Mouse (Mus musculus) left cerebral cortex, adult 18-20 months (tissue): Measurements from ENCODE around the gene Cyth2. TPM values are rescaled to one million over a fixed set of nuclear protein-coding genes. Genes with fewer than 3 reads are reported as not detected.

Experiments used
- DNase-seq, 2 experiments: peaks; one replicate each; pipeline ENCODE4 v3.0.0; 2021 to 2022; ENCODE audit warnings: low spot score in 2 of 2, mixed read lengths in 1 of 2
- total RNA-seq, 2 experiments: library from RNA; stranded (reverse); gene quantifications; 2 replicates each; pipeline ENCODE4 v1.2.3; 2021

The Cyth2 gene
- total RNA-seq, 2 experiments from 2014 or later, result 191 to 210 TPM

DNA sequence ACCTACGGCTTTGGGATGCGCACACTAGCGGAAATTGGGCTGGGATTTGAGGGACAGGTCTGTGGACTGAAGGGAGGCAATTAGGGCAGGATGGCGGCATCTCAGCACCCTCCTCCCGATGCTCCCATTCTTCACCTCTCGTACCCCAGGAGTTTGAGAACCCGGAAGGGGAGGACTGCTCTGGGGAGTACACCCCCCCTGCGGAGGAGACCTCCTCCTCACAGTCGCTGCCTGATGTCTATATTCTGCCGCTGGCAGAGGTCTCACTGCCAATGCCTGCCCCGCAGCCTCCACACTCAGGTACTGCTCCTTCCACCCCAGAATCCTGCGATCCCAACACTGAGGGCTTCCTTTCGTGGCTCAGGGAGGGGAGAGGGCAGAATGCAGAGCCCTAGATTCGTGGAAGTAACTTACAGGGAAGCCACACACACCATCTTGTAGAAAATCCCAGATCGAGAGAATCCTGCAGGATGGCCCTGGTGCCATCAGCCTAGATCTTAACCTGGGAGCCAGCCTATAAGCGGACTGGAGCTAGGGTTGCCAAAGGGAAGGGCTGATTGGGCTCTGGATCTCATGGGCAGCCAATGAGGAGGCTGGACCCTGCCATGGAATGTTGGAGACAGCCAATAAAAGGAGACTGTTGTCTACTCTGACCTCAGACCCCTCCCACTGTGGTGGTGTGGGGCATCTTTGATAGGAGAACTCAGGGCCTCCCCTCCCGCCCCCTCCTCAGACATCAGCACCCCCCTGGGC lies 27.5 kb downstream of the Cyth2 start:
- DNase-seq, result peak in 1 of 2 experiments; percentile 53

GRCm38 (mm10) chr7:45786136-45786578 lies 28.2 kb downstream of the Cyth2 start:
- peak in 1 of 2 experiments; percentile 27 for DNase-seq

DNA sequence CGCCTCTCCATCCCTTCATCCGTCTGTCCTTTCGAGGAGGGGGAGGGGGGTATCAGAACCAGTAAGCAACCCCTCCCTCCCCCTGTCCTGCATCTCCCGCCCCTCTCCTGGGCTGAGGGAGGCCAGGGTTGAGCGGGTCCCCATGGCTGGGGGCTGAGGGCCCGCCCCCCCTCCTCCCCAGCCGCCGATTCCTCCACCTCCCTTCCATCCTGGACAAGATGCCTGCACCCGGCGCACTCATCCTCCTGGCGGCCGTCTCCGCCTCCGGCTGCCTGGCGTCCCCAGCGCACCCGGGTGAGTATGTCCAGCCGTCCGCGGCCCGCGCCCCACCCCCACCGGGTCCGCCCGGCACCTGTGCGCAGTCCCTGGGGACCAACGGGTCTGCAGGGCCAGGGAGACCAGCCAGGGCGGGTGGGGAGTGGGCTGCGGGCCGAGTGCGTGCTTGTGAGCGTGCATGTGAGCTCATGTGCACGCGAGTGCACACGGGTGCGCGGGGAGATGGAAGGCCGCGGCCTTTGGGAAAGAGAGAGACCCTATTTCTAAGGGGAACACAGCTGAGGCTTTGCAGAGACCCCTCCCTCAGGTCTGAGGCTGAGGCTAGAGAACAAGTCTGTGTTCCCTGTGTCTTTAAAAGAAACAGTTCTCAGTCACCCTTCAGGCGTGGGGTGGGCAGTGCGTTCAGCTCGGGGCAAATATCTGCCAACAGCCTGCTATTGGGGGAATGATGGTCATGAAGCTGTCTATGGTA lies 28.8 kb downstream of the Cyth2 start:
- DNase-seq, result peak; percentile 40 to 62

GRCm38 (mm10) chr7:45784524-45785372 lies 29.6 kb downstream of the Cyth2 start, which contains the start of gene Sult2b1:
TSS of gene Sult2b1 (minus strand) at chr7:45784669.
- peak; percentile 93 to 94 for DNase-seq

- peak; percentile 74 to 87 for DNase-seq
Measured at GRCm38 (mm10) chr7:45783511-45784091, 30.8 kb downstream of the Cyth2 start, which contains the start of gene Lmtk3. TSS of gene Lmtk3 (plus strand) at chr7:45783738.

GRCm38 (mm10) chr7:45782271-45782670 lies 32.1 kb downstream of the Cyth2 start:
- DNase-seq, result no peak

DNA sequence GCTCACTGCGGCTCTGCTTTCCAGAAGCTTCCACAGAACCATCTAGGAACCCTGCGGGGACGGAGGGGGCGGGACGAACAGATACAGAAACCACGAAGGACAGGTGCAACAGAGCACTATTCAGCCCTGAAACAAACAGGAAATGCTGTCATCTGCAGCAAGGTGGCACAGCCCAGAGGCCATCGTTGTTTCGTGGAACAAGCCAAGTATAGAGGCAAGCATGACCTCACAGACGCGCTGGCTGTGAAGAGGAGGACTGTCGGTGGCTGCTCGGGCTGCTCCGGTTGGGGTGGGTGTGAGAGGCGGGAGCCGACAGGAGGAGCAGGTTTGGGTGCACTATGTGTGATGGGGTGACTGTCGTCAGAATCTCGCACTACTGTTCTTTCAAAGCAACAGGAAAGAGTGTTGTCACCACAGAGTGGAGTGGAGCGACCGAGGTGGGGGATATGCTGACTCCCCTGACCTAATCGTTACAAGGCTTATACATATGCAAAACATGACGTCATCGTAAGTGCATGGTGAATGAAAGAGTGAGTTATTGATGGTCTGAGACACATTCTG lies 35.2 kb downstream of the Cyth2 start:
- DNase-seq, result no peak

DNA sequence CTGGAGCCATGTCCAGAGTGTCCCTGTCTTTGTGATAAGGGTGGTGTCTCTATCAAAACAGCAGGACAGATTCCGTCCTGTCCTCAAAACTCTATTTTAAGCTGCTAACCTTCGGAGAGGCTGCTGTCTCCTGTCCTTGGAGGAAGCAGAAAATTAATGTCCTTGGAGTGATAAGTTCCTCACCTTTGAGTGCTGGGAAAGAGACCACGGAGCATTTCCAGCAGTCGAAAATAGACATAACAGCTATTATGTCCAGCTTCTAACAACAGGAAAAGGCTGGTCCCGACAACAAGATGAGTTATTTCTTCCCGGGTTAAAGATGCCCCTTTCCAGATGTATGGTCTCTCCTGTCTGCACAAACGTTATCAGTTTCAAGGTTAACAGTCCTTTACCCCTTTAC lies 39.1 kb downstream of the Cyth2 start:
- no peak for DNase-seq

GRCm38 (mm10) chr7:45771101-45771500 lies 43.3 kb downstream of the Cyth2 start:
- DNase-seq, result no peak

- no peak for DNase-seq
Measured at GRCm38 (mm10) chr7:45770427-45771082, 43.8 kb downstream of the Cyth2 start.

GRCm38 (mm10) chr7:45767500-45767899 lies 46.9 kb downstream of the Cyth2 start:
- no peak for DNase-seq

DNA sequence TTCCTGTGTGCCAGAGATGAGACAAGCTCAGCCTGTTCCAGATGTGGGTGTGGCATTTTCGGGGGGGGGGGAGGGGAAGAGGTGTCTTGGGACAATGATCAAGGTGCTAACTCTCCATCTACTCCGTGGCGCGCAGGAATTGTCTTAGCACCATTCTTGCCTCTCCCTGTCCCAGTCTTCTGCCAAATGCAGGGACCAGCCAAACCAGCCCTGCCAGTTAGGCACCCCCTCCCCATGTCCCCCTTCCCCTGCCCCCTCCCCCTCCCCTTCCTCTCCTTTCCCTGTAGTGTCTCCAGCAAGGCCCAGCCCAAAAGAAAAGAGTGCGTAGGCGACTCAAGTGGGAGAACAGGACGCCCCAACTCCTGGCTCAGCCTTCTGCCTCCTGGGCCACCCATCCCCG lies 47.6 kb downstream of the Cyth2 start:
- DNase-seq, result no peak

- no peak for DNase-seq
Measured at GRCm38 (mm10) chr7:45765995-45766394, 48.4 kb downstream of the Cyth2 start.

DNA sequence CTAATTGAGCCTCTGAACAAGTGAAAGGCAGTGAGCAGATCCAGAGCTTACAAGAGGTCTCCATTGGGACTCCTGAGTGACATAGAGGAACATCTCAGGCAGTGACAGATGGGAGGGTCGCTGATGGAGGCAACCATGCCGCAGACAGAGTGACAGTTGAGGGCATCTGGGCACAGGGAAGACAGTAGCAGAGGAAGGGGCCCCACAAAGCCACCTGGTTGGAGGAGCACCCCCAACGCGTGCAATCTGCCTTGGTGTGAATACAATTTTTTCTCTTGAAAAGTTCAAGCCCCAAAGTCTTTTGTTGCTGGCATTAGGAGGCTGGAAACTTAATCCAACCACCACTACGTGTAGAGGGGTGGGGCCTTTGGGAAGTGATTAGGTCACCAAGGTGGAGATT lies 54.2 kb downstream of the Cyth2 start:
- DNase-seq, result no peak

DNA sequence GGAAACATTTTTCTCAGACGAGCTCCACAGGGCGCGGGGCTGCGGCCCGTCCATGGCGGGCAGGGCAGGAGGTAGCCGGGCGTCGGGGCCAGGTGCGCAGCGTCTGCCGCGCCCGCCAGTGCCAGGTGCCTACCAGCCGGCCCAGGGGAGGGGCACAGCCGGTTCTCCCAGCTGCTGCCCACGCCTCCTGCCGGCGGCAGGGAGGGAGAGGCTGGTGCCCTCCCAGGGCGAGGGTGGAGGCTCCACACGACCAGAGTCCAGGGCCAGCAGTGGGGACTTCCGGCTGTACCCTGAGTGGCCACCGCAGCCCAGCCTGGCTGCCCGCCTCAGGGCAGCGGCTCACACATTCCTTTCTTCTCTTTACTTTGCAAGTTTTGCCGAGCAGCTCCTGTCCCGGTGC lies 55.0 kb downstream of the Cyth2 start:
- no peak for DNase-seq

Other genes with a start within 250 kb of the Cyth2 start
- 10 to 100 TPM; 25.3 to 26.9 TPM for gene Bcat2, start 244.4 kb downstream of the Cyth2 start, total RNA-seq
- gene Fgf21, start 199.1 kb downstream of the Cyth2 start, total RNA-seq, result not detected
- gene Fut1, start 197.3 kb downstream of the Cyth2 start, total RNA-seq, result not detected
- under 1 TPM in 1 of 2 experiments, not detected in 1; 0.21 TPM for gene Izumo1, start 192.8 kb downstream of the Cyth2 start, total RNA-seq
- 1 to 10 TPM; 6.4 to 7.9 TPM for gene Rasip1, start 187.1 kb downstream of the Cyth2 start, total RNA-seq
- gene Mamstr, start 174.6 kb downstream of the Cyth2 start, total RNA-seq, result 1 to 10 TPM; 2.0 to 2.6 TPM
- gene Fut2, start 148.2 kb downstream of the Cyth2 start, total RNA-seq, result under 1 TPM; 0.12 to 0.26 TPM
- gene Ntn5, start 130.6 kb downstream of the Cyth2 start, total RNA-seq, result 10 to 100 TPM; 11.1 to 13.3 TPM
- 1 to 10 TPM; 1.2 to 1.7 TPM for gene Sec1, start 120.2 kb downstream of the Cyth2 start, total RNA-seq
- gene Car11, start 114.7 kb downstream of the Cyth2 start, total RNA-seq, result 100 to 1,000 TPM; 215 to 220 TPM
- gene Dbp, start 109.5 kb downstream of the Cyth2 start, total RNA-seq, result 10 to 100 TPM; 63.1 to 84.6 TPM
- gene Rpl18, start 99.1 kb downstream of the Cyth2 start, total RNA-seq, result 100 to 1,000 TPM; 331 to 369 TPM
- gene Sphk2, start 96.6 kb downstream of the Cyth2 start, total RNA-seq, result 10 to 100 TPM; 32.3 to 33.0 TPM
- under 1 TPM in 1 of 2 experiments, not detected in 1; 0.21 TPM for gene Fam83e, start 93.4 kb downstream of the Cyth2 start, total RNA-seq
- gene Spaca4, start 88.8 kb downstream of the Cyth2 start, total RNA-seq, result not detected
- 100 to 1,000 TPM; 229 to 237 TPM for gene Lmtk3, start 30.8 kb downstream of the Cyth2 start, total RNA-seq
- 10 to 100 TPM; 11.3 to 13.7 TPM for gene Sult2b1, start 29.9 kb downstream of the Cyth2 start, total RNA-seq
- gene Kcnj14, start 10.2 kb upstream of the Cyth2 start, total RNA-seq, result 1 to 10 TPM; 2.2 to 2.6 TPM
- 10 to 100 TPM; 20.1 to 23.2 TPM for gene Grwd1, start 16.4 kb upstream of the Cyth2 start, total RNA-seq
- 10 to 100 TPM; 69.0 to 76.2 TPM for gene Kdelr1, start 58.2 kb upstream of the Cyth2 start, total RNA-seq
- gene Grin2d, start 63.8 kb upstream of the Cyth2 start, total RNA-seq, result 10 to 100 TPM; 10.7 to 10.9 TPM
- gene Syngr4, start 82.1 kb upstream of the Cyth2 start, total RNA-seq, result not detected
- 10 to 100 TPM; 20.9 to 22.0 TPM for gene Tmem143, start 82.4 kb upstream of the Cyth2 start, total RNA-seq
- 1 to 10 TPM; 5.5 to 8.4 TPM for gene Emp3, start 106.8 kb upstream of the Cyth2 start, total RNA-seq
- gene Ccdc114, start 109.5 kb upstream of the Cyth2 start, total RNA-seq, result 1 to 10 TPM; 2.6 to 2.7 TPM
- gene Abcc6, start 215.7 kb upstream of the Cyth2 start, total RNA-seq, result 1 to 10 TPM; 1.4 to 2.5 TPM
- gene Nomo1, start 219.1 kb upstream of the Cyth2 start, total RNA-seq, result 100 to 1,000 TPM; 105 to 106 TPM